Mouse (Mus musculus) gastrocnemius, postnatal 14 days (tissue): Measurements from ENCODE around the gene Agbl3. TPM values are rescaled to one million over a fixed set of nuclear protein-coding genes. Genes with fewer than 3 reads are reported as not detected.

ENCODE experiments used
- DNase-seq: peaks from one replicate; pipeline ENCODE4 v3.0.0; 2021; ENCODE audit warnings: mixed read lengths
- intact Hi-C: fragments of 180-260 bp; cut with DNase I; formaldehyde crosslinking; loops from one replicate; pipeline ENCODE4 v1.15.1; 2025; ENCODE audit warnings: low total_unique reads
- total RNA-seq, 2 experiments: library from RNA; stranded (reverse); gene quantifications; 2 replicates each; pipeline ENCODE4 v1.2.3; 2021

Agbl3 gene
- total RNA-seq, 2 experiments from 2014 or later: 3.0 to 3.9 TPM

- intact Hi-C loops: no loop called here
- DNase-seq: no peak
Observed at GRCm38 (mm10) chr6:34869225-34869915, 89.1 kb downstream of the Agbl3 start.

GRCm38 (mm10) chr6:34870136-34870535 lies 89.9 kb downstream of the Agbl3 start:
- intact Hi-C loops: no loop called here
- DNase-seq: no peak

- no peak for DNase-seq
- intact Hi-C loops: no loop called here
Observed at GRCm38 (mm10) chr6:34870724-34871123, 90.5 kb downstream of the Agbl3 start.

- no peak for DNase-seq
- intact Hi-C loops: no loop called here
Observed at GRCm38 (mm10) chr6:34871929-34872328, 91.7 kb downstream of the Agbl3 start.

GRCm38 (mm10) chr6:34872871-34873270 lies 92.6 kb downstream of the Agbl3 start:
- DNase-seq: no peak
- intact Hi-C loops: no loop called here

GRCm38 (mm10) chr6:34874101-34874921 lies 94.1 kb downstream of the Agbl3 start:
- intact Hi-C loops: no loop called here
- DNase-seq: peak; percentile 78

GRCm38 (mm10) chr6:34875268-34875761 lies 95.1 kb downstream of the Agbl3 start:
- intact Hi-C loops: no loop called here
- DNase-seq: no peak

GRCm38 (mm10) chr6:34875966-34876834 lies 96.0 kb downstream of the Agbl3 start:
- intact Hi-C loops: no loop called here
- no peak for DNase-seq

- no peak for DNase-seq
- intact Hi-C loops: no loop called here
Observed at GRCm38 (mm10) chr6:34876835-34877156, 96.6 kb downstream of the Agbl3 start.

- DNase-seq: peak; percentile 95
- intact Hi-C loops: no loop called here
Observed at GRCm38 (mm10) chr6:34877509-34878321, 97.5 kb downstream of the Agbl3 start, which contains the start of gene Cyren. TSS of gene Cyren (minus strand) at chr6:34878060.

- no peak for DNase-seq
- intact Hi-C loops: no loop called here
Observed at GRCm38 (mm10) chr6:34879101-34879740, 99.0 kb downstream of the Agbl3 start.

- intact Hi-C loops: loop anchor here (5.0 to 10.0 kb wide), 2 partner anchors 47 to 105 kb away; no protein-coding TSS in a partner anchor
- DNase-seq: no peak
Observed at GRCm38 (mm10) chr6:34879911-34880475, 99.8 kb downstream of the Agbl3 start.

- intact Hi-C loops: loop anchor here (5.0 to 10.0 kb wide), 2 partner anchors 43 to 110 kb away; no protein-coding TSS in a partner anchor
- DNase-seq: no peak
Observed at GRCm38 (mm10) chr6:34884724-34885123, 104.5 kb downstream of the Agbl3 start.

GRCm38 (mm10) chr6:34887131-34887850 lies 107.1 kb downstream of the Agbl3 start:
- no peak for DNase-seq
- intact Hi-C loops: loop anchor here (10.0 kb wide), 1 partner anchor 112 kb away; no protein-coding TSS in a partner anchor

- DNase-seq: no peak
- intact Hi-C loops: loop anchor here (10.0 kb wide), 1 partner anchor 114 kb away; no protein-coding TSS in a partner anchor
Observed at GRCm38 (mm10) chr6:34889185-34889584, 109.0 kb downstream of the Agbl3 start.

- intact Hi-C loops: no loop called here
- no peak for DNase-seq
Observed at GRCm38 (mm10) chr6:34895569-34895968, 115.3 kb downstream of the Agbl3 start.

GRCm38 (mm10) chr6:34896168-34896780 lies 116.0 kb downstream of the Agbl3 start:
- DNase-seq: no peak
- intact Hi-C loops: no loop called here
